Mouse (Mus musculus) liver, adult 2 months (tissue): ENCODE measurements around the gene Fbrsl1. TPM values are rescaled to one million over a fixed set of nuclear protein-coding genes. Genes with fewer than 3 reads are reported as not detected.

Experiments used
- DNase-seq: peaks from one replicate; pipeline ENCODE4 v3.0.0-alpha.2; 2011; ENCODE audit warnings: low read depth, low spot score; ENCODE audit errors: extremely low read depth
- H3K27ac ChIP-seq: fragments of 200-500 bp; replicated peaks from 2 replicates; pipeline ENCODE4 v1.5.1; 2012; ENCODE audit warnings: low read depth, mild to moderate bottlenecking, control low read depth, inconsistent platforms, low read length; ENCODE audit not compliant: insufficient read depth
- H3K27me3 ChIP-seq: fragments of 200-500 bp; 2 replicates; pipeline ENCODE4 v1.6.1; 2012; ENCODE audit warnings: mild to moderate bottlenecking, moderate library complexity, low read length, inconsistent platforms; ENCODE audit not compliant: control insufficient read depth, insufficient read depth
- H3K36me3 ChIP-seq: fragments of 200-500 bp; 2 replicates; pipeline ENCODE4 v1.6.1; 2012; ENCODE audit warnings: low read length, inconsistent platforms; ENCODE audit not compliant: control insufficient read depth, insufficient read depth
- H3K4me1 ChIP-seq: fragments of 200-500 bp; 2 replicates; pipeline ENCODE4 v1.6.1; 2011; ENCODE audit warnings: low read length; ENCODE audit not compliant: control insufficient read depth, insufficient read depth
- H3K4me3 ChIP-seq: fragments of 200-500 bp; 2 replicates; pipeline ENCODE4 v1.5.1; 2011; ENCODE audit warnings: low read depth, mild to moderate bottlenecking, control low read depth, low read length, moderate library complexity; ENCODE audit not compliant: insufficient read depth
- H3K79me2 ChIP-seq: fragments of 200-500 bp; 2 replicates; pipeline ENCODE4 v1.6.1; 2012; ENCODE audit warnings: inconsistent platforms, mild to moderate bottlenecking, low read length, moderate library complexity; ENCODE audit not compliant: control insufficient read depth, insufficient read depth
- H3K9ac ChIP-seq: fragments of 200-500 bp; 2 replicates; pipeline ENCODE4 v1.6.1; 2012; ENCODE audit warnings: low read depth, mild to moderate bottlenecking, control low read depth, inconsistent platforms, low read length
- CTCF ChIP-seq: fragments of 200-500 bp; IDR thresholded peaks from 2 replicates; pipeline ENCODE4 v1.5.1; 2011; ENCODE audit warnings: low read depth, low read length, control low read depth
- POLR2A ChIP-seq: fragments of 200-500 bp; IDR thresholded peaks from 2 replicates; pipeline ENCODE4 v1.6.1; 2011; ENCODE audit warnings: low read length, control low read depth; ENCODE audit not compliant: insufficient read depth; ENCODE audit errors: extremely low read depth
- WGBS: fragments of 180-500 bp; shearing (Covaris S2); methylation state at CpG from one replicate; pipeline ENCODE4 v1.1.7; 2018; 5-methylcytosine and 5-hydroxymethylcytosine counted together
- polyA plus RNA-seq: library from polyadenylated mRNA; depleted of rRNA; stranded (reverse); fragments of >200 nt; gene quantifications from 2 replicates; pipeline ENCODE4 v1.2.3, GENCODE M21; 2012
- total RNA-seq: library from RNA; depleted of rRNA; stranded (reverse); fragments of >200 nt; gene quantifications from 2 replicates; pipeline ENCODE4 v1.2.3, GENCODE M21; 2014

The Fbrsl1 gene
- total and polyA plus RNA-seq, 2 experiments, result 4.9 to 29.8 TPM

GRCm38 (mm10) chr5:110466531-110467424 is 18.5 kb upstream of the Fbrsl1 start:
- Histone ChIP-seq H3K27ac (no peak overlapping the region), H3K4me3 (no peak overlapping the region), H3K27me3 (no peaks in the 10 kb centered on the region), H3K9ac (no peak overlapping the region), H3K4me1 (no peaks in the 10 kb centered on the region), H3K79me2 (no peaks in the 10 kb centered on the region), H3K36me3 (no peaks in the 10 kb centered on the region)
- DNase-seq, result no peak
- TF ChIP-seq CTCF (no peak), POLR2A (no peak)
- WGBS, result 63% methylated on average over 11 of the region's 11 CpGs

GRCm38 (mm10) chr5:110462646-110463045 is 14.3 kb upstream of the Fbrsl1 start:
- Histone ChIP-seq H3K27ac (no peak overlapping the region), H3K4me3 (no peak overlapping the region), H3K27me3 (no peaks in the 10 kb centered on the region), H3K79me2 (no peaks in the 10 kb centered on the region), H3K36me3 (no peaks in the 10 kb centered on the region), H3K4me1 (no peaks in the 10 kb centered on the region), H3K9ac (no peak overlapping the region)
- no peak for DNase-seq
- TF ChIP-seq POLR2A (no peak), CTCF (no peak)
- 90% methylated on average over 2 of the region's 2 CpGs for WGBS

DNA sequence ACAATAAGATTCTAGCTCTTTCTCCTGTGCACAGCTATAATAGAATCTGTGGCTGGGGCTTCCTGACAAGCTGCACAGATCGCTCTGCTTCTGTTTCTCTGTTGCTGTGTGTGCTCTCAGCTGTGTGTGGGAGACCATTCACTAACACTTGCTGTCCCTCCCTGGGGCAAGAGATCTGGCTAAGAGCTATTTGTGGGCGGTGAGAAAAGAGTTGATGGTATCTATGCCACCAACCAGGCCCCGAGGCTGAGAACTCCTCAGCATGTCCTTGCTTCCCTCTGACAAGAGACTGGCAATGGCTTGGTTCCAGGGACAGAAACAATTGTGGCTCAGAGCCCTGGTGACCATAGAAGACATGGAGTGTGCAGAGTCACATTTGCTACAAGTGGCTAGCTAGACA is 10.6 kb upstream of the Fbrsl1 start:
- Histone ChIP-seq H3K4me1 (no peaks in the 10 kb centered on the region), H3K79me2 (no peaks in the 10 kb centered on the region), H3K36me3 (no peaks in the 10 kb centered on the region), H3K9ac (no peak overlapping the region), H3K27ac (no peak overlapping the region), H3K27me3 (no peaks in the 10 kb centered on the region), H3K4me3 (no peak overlapping the region)
- no peak for DNase-seq
- TF ChIP-seq CTCF (no peak), POLR2A (no peak)
- WGBS, result 83% methylated on average over 3 of the region's 3 CpGs

DNA sequence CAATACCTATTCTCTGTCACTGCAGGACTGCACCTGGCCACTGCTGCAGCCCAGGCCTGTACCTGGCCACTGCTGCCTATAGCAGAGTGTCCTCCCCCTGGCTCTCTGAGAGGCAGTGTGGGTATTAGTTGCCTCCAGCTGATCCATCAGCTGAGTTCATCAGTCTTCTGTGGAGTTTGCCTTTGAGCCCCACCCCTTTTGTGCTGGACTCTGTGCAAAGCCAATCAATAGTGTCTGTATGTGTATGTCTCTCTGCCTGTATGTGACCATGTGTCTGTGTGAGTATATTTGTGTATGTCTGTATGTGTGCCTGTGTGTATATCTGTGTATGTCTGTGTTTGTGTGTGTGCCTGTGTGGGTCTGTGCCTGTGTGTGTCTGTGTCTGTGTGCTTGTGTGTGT is 7.0 kb upstream of the Fbrsl1 start:
- Histone ChIP-seq H3K79me2 (no peaks in the 10 kb centered on the region), H3K36me3 (no peaks in the 10 kb centered on the region), H3K4me3 (no peak overlapping the region), H3K4me1 (no peaks in the 10 kb centered on the region), H3K27ac (no peak overlapping the region), H3K27me3 (no peaks in the 10 kb centered on the region), H3K9ac (no peak overlapping the region)
- DNase-seq, result no peak
- no peak for TF ChIP-seq POLR2A
- TF ChIP-seq CTCF, result no peak

GRCm38 (mm10) chr5:110449294-110449693 is 991 bp upstream of the Fbrsl1 start:
- no peak for DNase-seq
- TF ChIP-seq CTCF, result no peak
- no peak for TF ChIP-seq POLR2A
- Histone ChIP-seq H3K4me3 (no peak overlapping the region), H3K36me3 (no peaks in the 10 kb centered on the region), H3K27ac (no peak overlapping the region), H3K9ac (no peak overlapping the region), H3K27me3 (no peaks in the 10 kb centered on the region), H3K79me2 (peaks cover 35% of the 10 kb centered on the region; the same call in 1 of the 2 replicates), H3K4me1 (peaks cover 19% of the 10 kb centered on the region)
- WGBS, result 44% methylated on average over 6 of the region's 6 CpGs
